Mouse (Mus musculus): ENCODE measurements around the gene Mrnip.
"Not testable (repeated sequence)": the region's sequence is repeated elsewhere in the genome, so short reads cannot be mapped to it uniquely, and the experiment has no call there.

Mrnip gene

GRCm38 (mm10) chr11:50174111-50174729 lies at the start of gene Mrnip:
TSS of gene Mrnip (plus strand) at chr11:50174444.
- not testable (repeated sequence) for DNase-seq (ENCODE audit: low read depth)

- DNase-seq (ENCODE audit: low read depth), result no peak
These were observed 46.5 kb upstream of the Mrnip start for GRCm38 (mm10) chr11:50127781-50128180.

- DNase-seq (ENCODE audit: low read depth), result peak; percentile 92
These were observed 43.2 kb upstream of the Mrnip start, which contains the start of gene Tbc1d9b for GRCm38 (mm10) chr11:50130811-50131766. TSS of gene Tbc1d9b (plus strand) at chr11:50131396.

GRCm38 (mm10) chr11:50131801-50132201 lies 42.4 kb upstream of the Mrnip start:
- DNase-seq (ENCODE audit: low read depth), result peak; percentile 60

- DNase-seq (ENCODE audit: low read depth), result no peak
These were observed 42.0 kb upstream of the Mrnip start for GRCm38 (mm10) chr11:50132265-50132664.

GRCm38 (mm10) chr11:50134136-50134859 lies 39.9 kb upstream of the Mrnip start:
- DNase-seq (ENCODE audit: low read depth), result peak; percentile 77

GRCm38 (mm10) chr11:50138206-50138822 lies 35.9 kb upstream of the Mrnip start:
- no peak for DNase-seq (ENCODE audit: low read depth)

- no peak for DNase-seq (ENCODE audit: low read depth)
These were observed 34.7 kb upstream of the Mrnip start for GRCm38 (mm10) chr11:50139571-50139970.

GRCm38 (mm10) chr11:50145529-50145928 lies 28.7 kb upstream of the Mrnip start:
- DNase-seq (ENCODE audit: low read depth), result no peak

- DNase-seq (ENCODE audit: low read depth), result no peak
These were observed 28.1 kb upstream of the Mrnip start for GRCm38 (mm10) chr11:50146121-50146520.

- no peak for DNase-seq (ENCODE audit: low read depth)
These were observed 26.8 kb upstream of the Mrnip start for GRCm38 (mm10) chr11:50147267-50147957.

- DNase-seq (ENCODE audit: low read depth), result no peak
These were observed 26.2 kb upstream of the Mrnip start for GRCm38 (mm10) chr11:50147958-50148476.

- DNase-seq (ENCODE audit: low read depth), result no peak
These were observed 25.0 kb upstream of the Mrnip start for GRCm38 (mm10) chr11:50149200-50149599.

- no peak for DNase-seq (ENCODE audit: low read depth)
These were observed 24.6 kb upstream of the Mrnip start for GRCm38 (mm10) chr11:50149603-50150150.

GRCm38 (mm10) chr11:50151374-50151773 lies 22.9 kb upstream of the Mrnip start:
- DNase-seq (ENCODE audit: low read depth), result no peak

- no peak for DNase-seq (ENCODE audit: low read depth)
These were observed 20.1 kb upstream of the Mrnip start for GRCm38 (mm10) chr11:50154166-50154565.

GRCm38 (mm10) chr11:50154777-50155520 lies 19.3 kb upstream of the Mrnip start:
- DNase-seq (ENCODE audit: low read depth), result no peak

GRCm38 (mm10) chr11:50155785-50156184 lies 18.5 kb upstream of the Mrnip start:
- no peak for DNase-seq (ENCODE audit: low read depth)

- no peak for DNase-seq (ENCODE audit: low read depth)
These were observed 17.5 kb upstream of the Mrnip start for GRCm38 (mm10) chr11:50156725-50157258.

GRCm38 (mm10) chr11:50158346-50158745 lies 15.9 kb upstream of the Mrnip start:
- DNase-seq (ENCODE audit: low read depth), result no peak
